Mouse (Mus musculus) naive thymus-derived CD4-positive, alpha-beta T cell, adult 2 months (primary cell): ENCODE data around the gene Asmt.

Source experiments
- DNase-seq: peaks from one replicate; pipeline ENCODE4 v3.0.0-alpha.2; 2011; ENCODE audit warnings: low read depth

Asmt gene

DNA sequence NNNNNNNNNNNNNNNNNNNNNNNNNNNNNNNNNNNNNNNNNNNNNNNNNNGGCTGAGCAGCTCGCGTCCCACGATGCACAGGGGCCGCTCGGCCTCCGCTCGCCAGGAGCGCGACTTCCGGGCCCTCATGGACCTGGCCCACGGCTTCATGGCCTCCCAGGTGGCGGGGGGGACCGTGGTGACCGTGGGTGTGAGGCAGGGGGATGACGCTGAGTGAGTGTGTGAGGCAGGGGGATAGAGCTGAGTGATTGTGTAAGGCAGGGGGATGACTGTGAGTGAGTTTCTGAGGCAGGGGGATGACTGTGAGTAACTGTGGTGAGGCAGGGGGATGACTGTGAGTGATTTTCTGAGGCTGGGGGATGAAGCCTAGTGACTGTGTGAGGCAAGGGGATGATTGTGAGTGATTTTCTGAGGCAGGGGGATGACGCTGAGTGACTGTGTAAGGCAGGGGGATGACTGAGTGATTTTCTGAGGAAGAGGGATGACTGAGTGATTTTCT, at the start of gene Asmt:
TSS of gene Asmt (plus strand) at position 51 of the 499 bp plus-strand sequence.
- DNase-seq = peak; percentile 70

DNA sequence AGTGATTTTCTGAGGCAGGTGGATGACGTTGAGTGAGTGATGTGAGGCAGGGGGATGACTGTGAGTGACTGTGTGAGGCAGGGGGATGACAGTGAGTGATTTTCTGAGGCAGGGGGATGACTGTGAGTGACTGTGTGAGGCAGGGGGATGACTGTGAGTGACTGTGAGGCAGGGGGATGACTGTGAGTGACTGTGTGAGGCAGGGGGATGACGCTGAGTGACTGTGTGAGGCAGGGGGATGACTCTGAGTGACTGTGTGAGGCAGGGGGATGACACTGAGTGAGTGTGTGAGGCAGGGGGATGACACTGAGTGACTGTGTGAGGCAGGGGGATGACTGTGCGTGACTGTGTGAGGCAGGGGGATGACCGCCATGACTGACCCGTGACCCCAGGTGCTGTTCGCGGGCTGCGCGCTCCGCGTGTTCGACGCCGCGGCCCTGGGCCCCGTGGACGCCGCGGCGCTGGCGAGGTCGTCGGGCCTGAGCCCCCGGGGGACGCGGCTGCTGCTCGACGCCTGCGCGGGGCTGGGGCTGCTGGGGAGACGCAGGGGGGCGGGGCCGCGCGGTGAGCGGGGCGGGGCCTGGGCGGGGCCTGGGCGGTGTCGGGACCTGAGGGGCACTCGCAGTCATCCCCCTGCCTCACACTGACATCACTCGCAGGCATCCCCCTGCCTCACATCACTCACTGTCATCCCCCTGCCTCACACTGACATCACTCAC, 948 bp downstream of the Asmt start:
- DNase-seq = peak; percentile 75

DNA sequence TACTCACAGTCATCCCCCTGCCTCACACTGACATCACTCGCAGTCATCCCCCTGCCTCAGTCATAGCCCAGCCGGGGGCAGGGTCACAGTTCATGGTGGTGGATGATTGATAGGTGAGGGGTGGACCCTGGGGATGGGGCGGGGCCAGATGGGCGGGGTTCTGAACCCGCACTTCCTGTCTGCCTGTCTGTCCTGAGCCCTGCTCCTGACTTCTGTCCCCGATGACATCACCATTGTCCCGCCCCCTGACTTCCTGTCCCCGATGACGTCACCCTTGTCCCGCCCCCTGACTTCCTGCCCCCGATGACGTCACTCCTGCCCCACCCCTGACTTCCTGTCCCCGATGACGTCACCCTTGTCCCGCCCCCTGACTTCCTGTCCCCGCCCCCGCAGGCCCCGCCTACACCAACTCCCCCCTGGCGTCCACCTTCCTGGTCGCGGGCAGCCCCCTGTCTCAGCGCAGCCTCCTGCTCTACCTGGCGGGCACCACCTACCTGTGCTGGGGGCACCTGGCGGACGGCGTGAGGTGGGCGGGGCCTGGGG, 1.9 kb downstream of the Asmt start:
- peak; percentile 55 for DNase-seq

DNA sequence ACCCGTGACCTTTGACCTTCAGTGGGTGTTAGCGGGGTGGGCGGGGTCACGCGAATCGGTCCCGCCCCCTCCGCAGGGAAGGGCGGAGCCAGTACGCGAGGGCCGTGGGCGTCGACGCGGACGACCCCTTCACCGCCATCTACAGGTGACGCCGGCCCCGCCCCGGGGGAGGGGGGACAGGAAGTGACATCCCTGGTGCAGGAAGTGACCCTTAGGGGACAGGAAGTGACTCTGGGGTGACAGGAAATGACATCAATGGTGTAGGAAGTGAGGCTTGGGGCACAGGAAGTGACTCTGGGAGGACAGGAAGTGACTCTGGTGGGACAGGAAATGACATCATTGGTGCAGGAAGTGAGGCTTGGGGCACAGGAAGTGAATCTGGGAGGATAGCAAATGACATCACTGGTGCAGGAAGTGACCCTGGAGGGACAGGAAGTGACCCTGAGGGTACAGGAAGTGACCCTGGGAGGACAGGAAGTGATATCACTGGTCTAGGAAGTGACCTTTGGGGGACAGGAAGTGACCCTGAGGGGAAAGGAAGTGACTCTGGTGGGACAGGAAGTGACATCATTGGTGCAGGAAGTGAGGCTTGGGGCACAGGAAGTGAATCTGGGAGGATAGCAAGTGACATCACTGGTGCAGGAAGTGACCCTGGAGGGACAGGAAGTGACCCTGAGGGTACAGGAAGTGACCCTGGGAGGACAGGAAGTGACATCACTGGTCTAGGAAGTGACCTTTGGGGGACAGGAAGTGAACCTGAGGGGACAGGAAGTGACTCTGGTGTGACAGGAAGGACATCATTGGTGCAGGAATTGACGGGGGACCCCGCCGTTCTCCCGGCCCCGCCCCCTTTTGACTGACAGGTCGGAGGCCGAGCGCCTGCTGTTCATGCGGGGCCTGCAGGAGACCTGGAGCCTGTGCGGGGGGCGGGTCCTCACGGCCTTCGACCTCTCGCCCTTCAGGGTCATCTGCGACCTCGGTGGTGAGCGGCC, 2.7 kb downstream of the Asmt start:
- DNase-seq = peak; percentile 88

DNA sequence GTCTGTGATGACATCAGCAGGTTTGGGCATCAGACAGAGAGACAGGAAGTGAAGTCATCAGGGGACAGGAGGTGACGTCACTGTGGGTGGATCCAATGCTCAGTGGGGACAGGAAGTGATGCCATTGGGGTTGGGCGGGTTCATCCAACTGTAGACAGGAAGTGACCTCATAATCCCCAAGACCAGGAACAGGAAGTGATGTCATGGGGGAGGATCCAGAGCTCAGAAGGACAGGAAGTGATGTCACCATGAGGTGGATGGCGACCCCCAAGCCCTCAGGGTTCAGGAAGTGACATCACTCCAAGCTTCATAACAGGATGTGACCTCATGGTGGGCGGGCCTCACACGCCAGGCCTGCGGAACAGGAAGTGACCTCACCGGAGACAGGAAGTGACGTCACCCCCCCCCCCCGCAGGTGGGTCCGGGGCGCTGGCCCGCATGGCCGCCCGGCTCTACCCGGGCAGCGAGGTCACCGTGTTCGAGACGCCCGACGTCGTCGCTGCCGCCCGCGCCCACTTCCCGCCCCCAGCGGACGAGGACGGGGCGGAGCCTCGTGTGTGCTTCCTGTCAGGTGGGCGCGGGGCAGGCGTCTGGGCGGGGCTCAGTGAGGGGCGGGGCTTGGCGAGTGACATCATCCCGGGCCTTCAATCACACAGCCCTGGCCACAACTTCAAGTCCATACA, 3.6 kb downstream of the Asmt start:
- DNase-seq = peak; percentile 79

DNA sequence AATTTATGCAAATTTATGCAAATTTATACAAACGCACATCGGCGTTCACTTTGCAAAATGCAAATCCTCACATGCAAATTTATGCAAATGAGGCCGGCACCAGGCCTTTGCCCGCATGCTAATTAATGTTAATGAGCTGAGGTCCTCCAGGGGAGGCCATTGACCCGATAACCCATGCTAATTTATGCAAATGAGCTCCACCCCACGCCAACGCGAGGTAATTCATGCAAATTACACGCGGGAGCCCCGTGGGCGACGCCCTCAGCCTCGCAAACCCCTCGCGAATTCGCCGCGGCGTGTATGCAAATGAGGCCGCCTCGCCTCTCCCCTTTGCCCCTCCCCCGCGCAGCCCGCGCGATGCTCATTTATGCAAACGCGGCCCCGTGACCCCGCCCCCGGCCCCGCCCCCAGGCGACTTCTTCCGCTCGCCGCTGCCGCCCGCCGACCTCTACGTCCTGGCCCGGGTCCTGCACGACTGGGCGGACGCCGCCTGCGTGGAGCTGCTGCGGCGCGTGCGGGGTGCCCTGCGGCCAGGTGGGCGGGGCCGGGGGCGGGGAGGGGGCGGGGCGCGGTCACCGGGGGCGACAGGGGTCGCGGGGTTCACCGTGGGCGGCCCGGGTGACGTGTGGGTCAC, 4.3 kb downstream of the Asmt start:
- DNase-seq = no peak

DNA sequence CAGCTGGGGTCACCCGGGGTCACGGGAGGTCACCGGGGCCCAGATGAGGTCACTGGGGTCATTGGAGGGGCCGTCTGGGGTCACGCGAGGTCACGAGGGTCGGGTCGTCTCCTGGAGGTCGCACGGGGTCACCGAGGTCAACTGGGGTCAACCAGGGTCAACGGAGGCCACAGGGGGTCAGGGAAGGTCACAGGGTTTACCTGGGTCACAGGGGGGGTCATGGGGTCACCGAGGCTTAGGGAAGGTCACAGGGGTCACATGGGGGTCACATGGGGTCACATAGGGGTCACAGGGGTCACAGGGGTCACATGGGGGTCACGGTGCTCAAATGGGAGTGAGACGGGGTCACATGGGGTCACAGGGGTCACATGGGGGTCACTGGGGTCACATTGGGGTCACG, 4.8 kb downstream of the Asmt start:
- DNase-seq = no peak

DNA sequence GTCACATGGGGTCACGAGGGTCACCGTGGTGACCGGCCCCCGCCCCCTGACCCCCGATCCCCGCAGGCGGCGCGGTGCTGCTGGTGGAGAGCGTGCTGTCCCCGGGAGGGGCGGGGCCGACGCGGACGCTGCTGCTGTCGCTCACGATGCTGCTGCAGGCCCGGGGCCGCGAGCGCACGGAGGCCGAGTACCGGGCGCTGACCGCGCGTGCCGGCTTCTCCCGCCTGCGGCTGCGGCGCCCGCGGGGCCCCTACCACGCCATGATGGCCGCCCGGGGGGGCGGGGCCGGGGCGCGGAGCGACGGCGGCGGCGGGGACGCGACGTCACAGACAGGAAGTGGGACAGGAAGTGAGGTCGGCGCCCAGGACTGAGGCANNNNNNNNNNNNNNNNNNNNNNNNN, 5.2 kb downstream of the Asmt start:
- no peak for DNase-seq
